Mouse (Mus musculus) heart, postnatal 0 days (tissue): ENCODE measurements around the gene Nat10.

Experiments
- CTCF ChIP-seq: IDR thresholded peaks from 2 replicates; pipeline ENCODE4 v1.5.1; 2016; ENCODE audit warnings: antibody characterized with exemption, control low read depth, low read depth
- EP300 ChIP-seq: IDR thresholded peaks from 2 replicates; pipeline ENCODE4 v1.6.1; 2016; ENCODE audit warnings: antibody characterized with exemption, low read depth

DNA sequence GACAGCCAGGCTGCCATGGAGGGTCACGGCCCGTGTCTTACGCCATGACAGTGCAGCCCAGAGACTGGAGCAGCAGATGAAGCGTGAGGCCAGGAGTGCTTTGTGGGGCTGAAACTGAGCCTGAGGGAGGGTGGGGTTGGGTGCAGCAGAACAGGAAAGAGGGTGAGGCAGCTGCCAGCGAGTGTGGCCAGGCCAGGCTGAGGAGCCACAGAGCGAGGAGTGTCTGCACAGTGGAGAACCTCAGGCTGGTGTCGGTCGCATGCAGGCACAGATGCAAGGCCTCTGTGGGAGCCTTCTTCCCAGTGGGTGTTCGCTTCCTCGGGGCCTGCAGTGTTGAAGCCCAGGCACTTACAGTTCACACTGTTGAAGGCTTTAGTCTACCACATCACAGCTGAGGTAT is 57.7 kb downstream of the Nat10 start:
- no peak for TF ChIP-seq EP300
- no peak for TF ChIP-seq CTCF
